Mouse (Mus musculus): ENCODE results near the gene Map2k5.

Gene Map2k5

GRCm38 (mm10) chr9:63144502-63145248 lies 233.0 kb downstream of the Map2k5 start:
- no peak for DNase-seq

- DNase-seq = peak; percentile 46
Observed at GRCm38 (mm10) chr9:63143641-63144501, 233.8 kb downstream of the Map2k5 start.

GRCm38 (mm10) chr9:63143227-63143626 lies 234.5 kb downstream of the Map2k5 start:
- DNase-seq = no peak

- no peak for DNase-seq
Observed at GRCm38 (mm10) chr9:63142335-63143036, 235.2 kb downstream of the Map2k5 start.

GRCm38 (mm10) chr9:63141641-63142334 lies 235.9 kb downstream of the Map2k5 start:
- DNase-seq = no peak

- DNase-seq = no peak
Observed at GRCm38 (mm10) chr9:63140211-63140610, 237.5 kb downstream of the Map2k5 start.

GRCm38 (mm10) chr9:63139661-63140060 lies 238.0 kb downstream of the Map2k5 start:
- no peak for DNase-seq

GRCm38 (mm10) chr9:63138481-63138967 lies 239.2 kb downstream of the Map2k5 start:
- DNase-seq = no peak

GRCm38 (mm10) chr9:63137615-63137915 lies 240.1 kb downstream of the Map2k5 start:
- no peak for DNase-seq

- no peak for DNase-seq
Observed at GRCm38 (mm10) chr9:63136756-63137614, 240.7 kb downstream of the Map2k5 start.

- no peak for DNase-seq
Observed at GRCm38 (mm10) chr9:63136241-63136640, 241.5 kb downstream of the Map2k5 start.

- DNase-seq = peak; percentile 79
Observed at GRCm38 (mm10) chr9:63135801-63136200, 241.9 kb downstream of the Map2k5 start.

GRCm38 (mm10) chr9:63135356-63135755 lies 242.3 kb downstream of the Map2k5 start:
- no peak for DNase-seq

- DNase-seq = no peak
Observed at GRCm38 (mm10) chr9:63133659-63134058, 244.0 kb downstream of the Map2k5 start.

GRCm38 (mm10) chr9:63132673-63133601 lies 244.8 kb downstream of the Map2k5 start:
- DNase-seq = peak; percentile 96

GRCm38 (mm10) chr9:63131957-63132602 lies 245.6 kb downstream of the Map2k5 start:
- DNase-seq = peak; percentile 74

- no peak for DNase-seq
Observed at GRCm38 (mm10) chr9:63129641-63130041, 248.1 kb downstream of the Map2k5 start.

GRCm38 (mm10) chr9:63124512-63124911 lies 253.2 kb downstream of the Map2k5 start:
- no peak for DNase-seq

GRCm38 (mm10) chr9:63123451-63124438 lies 254.0 kb downstream of the Map2k5 start:
- peak; percentile 94 for DNase-seq

Data from embryo, embryonic 11 days (tissue).